Mouse (Mus musculus) neural tube, embryonic 11.5 days (tissue): Measurements from ENCODE around the gene Mturn. TPM values are rescaled to one million over a fixed set of nuclear protein-coding genes. Genes with fewer than 3 reads are reported as not detected.
A peak's percentile ranks its signal among the peaks of the same experiment; 100 is the strongest.

Experiments
- ATAC-seq: fragments of 200-750 bp; cut with Nextera tagmentation; 2 replicates; pipeline ENCODE4 v1.8.0; 2017; ENCODE audit warnings: moderate number of reproducible peaks, mild to moderate bottlenecking, moderate TSS enrichment, moderate library complexity; ENCODE audit not compliant: insufficient read depth, low FRiP score, low TSS enrichment
- DNase-seq: peaks from one replicate; pipeline ENCODE4 v3.0.0-alpha.2; 2015; ENCODE audit warnings: low spot score
- H3K27ac ChIP-seq: fragments of 300-500 bp; sonication (generic); 2 replicates; pipeline ENCODE4 v1.5.1; 2014; ENCODE audit warnings: low read depth, mild to moderate bottlenecking, low read length
- H3K27me3 ChIP-seq: fragments of 300-500 bp; sonication (generic); 2 replicates; pipeline ENCODE4 v1.6.1; 2014; ENCODE audit warnings: mild to moderate bottlenecking, low read length, mixed read lengths; ENCODE audit not compliant: control insufficient read depth, insufficient read depth
- H3K36me3 ChIP-seq: fragments of 300-500 bp; sonication (generic); 2 replicates; pipeline ENCODE4 v1.6.1; 2014; ENCODE audit warnings: mild to moderate bottlenecking, low read length, moderate library complexity, mixed read lengths; ENCODE audit not compliant: control insufficient read depth, insufficient read depth
- H3K4me1 ChIP-seq: fragments of 300-500 bp; sonication (generic); 2 replicates; pipeline ENCODE4 v1.6.1; 2014; ENCODE audit warnings: low read length, mixed read lengths; ENCODE audit not compliant: control insufficient read depth, insufficient read depth
- H3K4me2 ChIP-seq: fragments of 300-500 bp; sonication (generic); 2 replicates; pipeline ENCODE4 v1.6.1; 2014; ENCODE audit warnings: low read depth, mild to moderate bottlenecking, moderate library complexity
- H3K4me3 ChIP-seq: fragments of 300-500 bp; sonication (generic); 2 replicates; pipeline ENCODE4 v1.5.1; 2014; ENCODE audit warnings: low read depth, low read length
- H3K9ac ChIP-seq: fragments of 300-500 bp; sonication (generic); 2 replicates; pipeline ENCODE4 v1.6.1; 2014; ENCODE audit warnings: mild to moderate bottlenecking, low read length
- H3K9me3 ChIP-seq: fragments of 300-500 bp; sonication (generic); 2 replicates; pipeline ENCODE4 v1.6.1; 2016; ENCODE audit warnings: low read length; ENCODE audit not compliant: control insufficient read depth
- WGBS: fragments of 180-500 bp; shearing (Covaris S2); extraction: QIAGEN DNeasy Blood & Tissue Kit; methylation state at CpG from one replicate; pipeline ENCODE4 v1.1.7; 2014; 5-methylcytosine and 5-hydroxymethylcytosine counted together
- polyA plus RNA-seq: library from polyadenylated mRNA; unstranded; fragments of >200 nt; fragmentation: Nextera tagmentation; extraction: Ambion mirVana; gene quantifications from 2 replicates; pipeline ENCODE4 v1.2.1, GENCODE M21; 2014

The Mturn gene
- polyA plus RNA-seq, 1 experiment from 2014 or later = 35.8 TPM

DNA sequence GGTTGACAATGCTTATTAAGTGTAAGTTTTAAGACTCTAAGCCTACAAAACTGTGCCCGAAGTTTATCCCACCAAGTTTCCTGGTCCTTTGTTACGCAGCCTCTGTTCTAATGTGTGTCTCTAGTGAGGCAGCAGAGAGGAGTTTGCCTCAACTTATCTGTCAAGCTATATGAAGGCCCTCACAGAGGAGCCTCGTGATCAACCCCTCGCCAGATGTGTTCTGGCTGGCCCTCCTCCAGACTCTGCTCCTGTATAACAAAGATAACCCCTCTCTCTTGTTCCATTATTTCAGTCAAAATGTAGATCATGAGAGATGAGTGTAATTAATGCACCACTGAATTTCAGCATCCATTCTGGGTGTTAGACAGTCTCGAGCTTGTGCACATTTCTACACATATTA is 1.7 kb upstream of the Mturn start:
- Histone ChIP-seq H3K4me1 (peaks cover 7% of the 10 kb centered on the region; the same call in 1 of the 2 replicates), H3K4me3 (no peak overlapping the region), H3K9me3 (no peaks in the 10 kb centered on the region), H3K4me2 (no peak overlapping the region), H3K27ac (no peak overlapping the region), H3K9ac (no peak overlapping the region), H3K36me3 (no peaks in the 10 kb centered on the region), H3K27me3 (0 out of 2 replicates have a peak, but pooled peaks cover 3% of the 10 kb centered on the region)
- DNase-seq (no peak), ATAC-seq (no peak)
- WGBS = 83% methylated on average over 5 of the region's 5 CpGs

DNA sequence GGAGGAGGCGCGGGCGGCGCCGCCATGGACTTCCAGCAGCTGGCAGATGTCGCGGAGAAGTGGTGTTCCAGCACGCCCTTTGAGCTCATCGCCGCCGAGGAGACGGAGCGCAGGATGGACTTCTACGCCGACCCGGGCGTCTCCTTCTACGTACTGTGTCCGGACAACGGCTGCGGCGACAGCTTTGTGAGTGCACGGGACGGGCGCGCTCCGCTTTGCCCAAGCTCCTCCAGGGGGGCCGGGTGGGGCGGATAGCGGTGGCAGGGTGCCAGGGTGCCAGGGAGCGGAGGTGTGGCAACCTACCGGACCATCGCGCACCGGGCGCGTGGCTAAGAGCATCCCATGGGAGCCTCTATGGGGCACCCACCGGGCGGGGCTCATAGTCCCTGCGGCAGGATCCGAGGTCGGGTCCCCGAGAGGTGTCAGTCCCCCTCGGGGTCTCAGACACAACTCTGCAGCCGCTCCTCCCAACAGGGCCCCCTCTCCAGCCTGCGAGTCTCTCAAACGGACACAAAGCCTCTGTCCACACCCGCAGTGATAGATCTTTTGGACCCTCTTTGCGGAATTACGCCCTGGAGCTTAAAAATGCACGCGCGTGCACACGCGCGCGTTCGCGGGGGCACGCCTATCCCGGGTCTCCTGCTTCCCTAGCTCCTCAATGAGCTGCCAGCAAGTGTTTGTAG is 463 bp downstream of the Mturn start:
- Histone ChIP-seq H3K4me3 (peak overlapping the region; percentile 70), H3K4me2 (peak overlapping the region; percentile 91), H3K36me3 (no peaks in the 10 kb centered on the region), H3K4me1 (peaks cover 7% of the 10 kb centered on the region; the same call in 1 of the 2 replicates), H3K9me3 (no peaks in the 10 kb centered on the region), H3K9ac (peak overlapping the region; percentile 64), H3K27ac (peak overlapping the region; percentile 67), H3K27me3 (0 out of 2 replicates have a peak, but pooled peaks cover 3% of the 10 kb centered on the region)
- ATAC-seq (peak; percentile 58), DNase-seq (peak; percentile 56)
- WGBS = under 1% methylated on average over 59 of the region's 61 CpGs

GRCm38 (mm10) chr6:54684085-54684484 is 2.7 kb downstream of the Mturn start:
- H3K9ac ChIP-seq = no peak overlapping the region
- no peaks in the 10 kb centered on the region for H3K9me3 ChIP-seq
- DNase-seq = no peak
- no peak overlapping the region for H3K27ac ChIP-seq
- H3K27me3 ChIP-seq = 0 out of 2 replicates have a peak, but pooled peaks cover 3% of the 10 kb centered on the region
- no peak overlapping the region for H3K4me2 ChIP-seq
- H3K4me3 ChIP-seq = no peak overlapping the region
- H3K4me1 ChIP-seq = peaks cover 7% of the 10 kb centered on the region; the same call in 1 of the 2 replicates
- 87% methylated on average over 4 of the region's 4 CpGs for WGBS
- H3K36me3 ChIP-seq = no peaks in the 10 kb centered on the region
- no peak for ATAC-seq

- Histone ChIP-seq H3K4me3 (no peak overlapping the region), H3K9me3 (no peaks in the 10 kb centered on the region), H3K4me2 (no peak overlapping the region), H3K36me3 (no peaks in the 10 kb centered on the region), H3K27me3 (0 out of 2 replicates have a peak, but pooled peaks cover 3% of the 10 kb centered on the region), H3K4me1 (peaks cover 7% of the 10 kb centered on the region; the same call in 1 of the 2 replicates), H3K9ac (no peak overlapping the region), H3K27ac (no peak overlapping the region)
- ATAC-seq = no peak
- no peak for DNase-seq
- WGBS = 81% methylated on average over 5 of the region's 5 CpGs
Observed at GRCm38 (mm10) chr6:54685103-54685502, 3.7 kb downstream of the Mturn start.

- Histone ChIP-seq H3K9me3 (no peaks in the 10 kb centered on the region), H3K9ac (no peak overlapping the region), H3K4me1 (peaks cover 7% of the 10 kb centered on the region; the same call in 1 of the 2 replicates), H3K27me3 (0 out of 2 replicates have a peak, but pooled peaks cover 3% of the 10 kb centered on the region), H3K4me3 (no peak overlapping the region), H3K27ac (no peak overlapping the region), H3K4me2 (no peak overlapping the region), H3K36me3 (no peaks in the 10 kb centered on the region)
- ATAC-seq (no peak), DNase-seq (no peak)
- 79% methylated on average over 14 of the region's 14 CpGs for WGBS
Observed at GRCm38 (mm10) chr6:54685716-54686395, 4.4 kb downstream of the Mturn start.

DNA sequence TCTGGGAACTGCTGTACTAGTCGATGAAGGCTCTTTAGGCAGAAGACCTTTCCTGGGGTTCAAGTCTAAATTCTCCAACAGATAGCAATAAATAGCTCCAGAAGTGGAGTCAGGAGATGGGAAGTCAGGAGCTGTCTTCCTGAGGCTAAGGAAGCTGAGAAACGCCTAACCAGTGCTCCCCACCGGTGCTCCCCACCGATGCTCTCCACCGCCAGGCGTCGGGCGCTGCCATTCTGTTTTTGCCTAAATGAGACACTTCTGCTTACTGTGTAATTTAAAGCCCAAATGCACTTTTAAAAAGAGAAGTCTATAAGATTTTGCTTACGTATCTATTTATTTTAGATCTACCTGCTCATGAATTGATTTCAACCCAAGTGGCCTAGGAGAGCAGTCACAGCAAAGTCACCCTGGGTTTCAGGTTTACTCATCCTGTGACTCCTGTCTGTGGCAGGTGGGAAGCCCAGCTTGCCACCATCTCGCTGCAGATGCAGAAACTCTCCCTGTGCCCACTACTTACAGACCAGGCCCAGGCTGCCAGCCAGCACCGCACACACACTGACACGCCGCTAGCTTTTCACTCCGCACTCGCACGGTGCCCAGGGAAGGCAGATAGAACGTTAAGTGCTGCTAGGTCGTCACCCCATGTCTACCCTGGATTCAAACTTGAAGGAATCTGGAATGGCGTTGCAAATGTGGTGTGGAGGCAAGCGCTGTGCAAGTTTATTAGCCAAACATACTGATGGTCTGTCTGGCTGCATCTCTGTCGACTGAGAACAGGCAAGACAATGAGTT is 5.7 kb downstream of the Mturn start:
- Histone ChIP-seq H3K4me1 (peaks cover 6% of the 10 kb centered on the region; the same call in 1 of the 2 replicates), H3K4me3 (no peak overlapping the region), H3K27ac (no peak overlapping the region), H3K4me2 (no peak overlapping the region), H3K27me3 (0 out of 2 replicates have a peak, but pooled peaks cover 3% of the 10 kb centered on the region), H3K36me3 (no peaks in the 10 kb centered on the region), H3K9ac (no peak overlapping the region), H3K9me3 (no peaks in the 10 kb centered on the region)
- no peak for DNase-seq
- WGBS = 90% methylated on average over 21 of the region's 21 CpGs
- no peak for ATAC-seq

- Histone ChIP-seq H3K27ac (no peak overlapping the region), H3K9ac (no peak overlapping the region), H3K36me3 (no peaks in the 10 kb centered on the region), H3K4me1 (no peaks in the 10 kb centered on the region), H3K4me3 (no peak overlapping the region), H3K9me3 (no peaks in the 10 kb centered on the region), H3K4me2 (no peak overlapping the region), H3K27me3 (no peaks in the 10 kb centered on the region)
- ATAC-seq = no peak
- 82% methylated on average over 18 of the region's 18 CpGs for WGBS
- no peak for DNase-seq
Observed at GRCm38 (mm10) chr6:54688467-54689323, 7.3 kb downstream of the Mturn start.

DNA sequence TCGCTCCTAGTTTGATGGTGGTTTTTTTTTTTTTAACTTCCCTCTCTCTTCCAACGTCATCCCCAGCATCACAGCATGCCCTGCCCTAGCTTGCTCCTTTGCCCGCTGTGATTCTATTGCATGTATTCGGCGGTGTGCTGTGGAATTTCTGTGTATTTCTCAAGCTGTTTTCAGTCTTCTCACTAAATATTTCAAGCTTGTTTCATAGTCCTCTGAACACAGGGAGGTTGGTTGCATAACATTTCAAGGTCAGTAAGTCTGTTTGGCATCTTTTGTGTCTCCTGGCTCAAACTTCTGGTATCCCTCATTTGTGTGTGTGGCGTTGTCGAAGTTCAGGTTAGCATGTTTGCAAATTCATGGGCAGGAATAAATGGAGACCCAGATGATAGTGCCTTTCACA is 8.3 kb downstream of the Mturn start:
- no peak for ATAC-seq
- no peaks in the 10 kb centered on the region for H3K27me3 ChIP-seq
- no peak overlapping the region for H3K9ac ChIP-seq
- no peak for DNase-seq
- H3K4me3 ChIP-seq = no peak overlapping the region
- H3K27ac ChIP-seq = no peak overlapping the region
- no peaks in the 10 kb centered on the region for H3K9me3 ChIP-seq
- no peak overlapping the region for H3K4me2 ChIP-seq
- H3K36me3 ChIP-seq = no peaks in the 10 kb centered on the region
- 89% methylated on average over 7 of the region's 7 CpGs for WGBS
- H3K4me1 ChIP-seq = no peaks in the 10 kb centered on the region
